Mouse (Mus musculus): ENCODE measurements around the gene Lkaaear1.
A peak's percentile ranks its signal among the peaks of the same experiment; 100 is the strongest.

The Lkaaear1 gene

GRCm38 (mm10) chr2:181683381-181683780 lies 14.9 kb downstream of the Lkaaear1 start:
- DNase-seq (ENCODE audit: low spot score) = no peak

GRCm38 (mm10) chr2:181681978-181682377 lies 16.3 kb downstream of the Lkaaear1 start:
- no peak for DNase-seq (ENCODE audit: low spot score)

- DNase-seq (ENCODE audit: low spot score) = no peak
These were observed 17.5 kb downstream of the Lkaaear1 start for GRCm38 (mm10) chr2:181680716-181681117.

- DNase-seq (ENCODE audit: low spot score) = peak; percentile 32
These were observed 18.1 kb downstream of the Lkaaear1 start, which contains the start of gene Tcea2 for GRCm38 (mm10) chr2:181679951-181680715. Gene Tcea2 (plus strand): TSS chr2:181680310.

- peak; percentile 41 for DNase-seq (ENCODE audit: low spot score)
These were observed 19.5 kb downstream of the Lkaaear1 start for GRCm38 (mm10) chr2:181678780-181679179.

GRCm38 (mm10) chr2:181677755-181678098 lies 20.5 kb downstream of the Lkaaear1 start:
- no peak for DNase-seq (ENCODE audit: low spot score)

GRCm38 (mm10) chr2:181677096-181677754 lies 21.0 kb downstream of the Lkaaear1 start:
- no peak for DNase-seq (ENCODE audit: low spot score)

- DNase-seq (ENCODE audit: low spot score) = no peak
These were observed 21.8 kb downstream of the Lkaaear1 start for GRCm38 (mm10) chr2:181676424-181676823.

GRCm38 (mm10) chr2:181675454-181675853 lies 22.8 kb downstream of the Lkaaear1 start:
- DNase-seq (ENCODE audit: low spot score) = no peak

GRCm38 (mm10) chr2:181674934-181675333 lies 23.3 kb downstream of the Lkaaear1 start:
- no peak for DNase-seq (ENCODE audit: low spot score)

- no peak for DNase-seq (ENCODE audit: low spot score)
These were observed 24.7 kb downstream of the Lkaaear1 start for GRCm38 (mm10) chr2:181673501-181673900.

GRCm38 (mm10) chr2:181671984-181672383 lies 26.3 kb downstream of the Lkaaear1 start:
- DNase-seq (ENCODE audit: low spot score) = no peak

GRCm38 (mm10) chr2:181671326-181671725 lies 26.9 kb downstream of the Lkaaear1 start, which contains the start of gene Sox18:
Gene Sox18 (minus strand): TSS chr2:181671640.
- no peak for DNase-seq (ENCODE audit: low spot score)

GRCm38 (mm10) chr2:181670913-181671311 lies 27.3 kb downstream of the Lkaaear1 start:
- no peak for DNase-seq (ENCODE audit: low spot score)

- no peak for DNase-seq (ENCODE audit: low spot score)
These were observed 27.8 kb downstream of the Lkaaear1 start for GRCm38 (mm10) chr2:181670285-181670912.

GRCm38 (mm10) chr2:181663298-181663630 lies 35.0 kb downstream of the Lkaaear1 start:
- no peak for DNase-seq (ENCODE audit: low spot score)

- no peak for DNase-seq (ENCODE audit: low spot score)
These were observed 35.5 kb downstream of the Lkaaear1 start for GRCm38 (mm10) chr2:181662620-181663297.

- DNase-seq (ENCODE audit: low spot score) = peak; percentile 51
These were observed 38.6 kb downstream of the Lkaaear1 start for GRCm38 (mm10) chr2:181659609-181660055.

GRCm38 (mm10) chr2:181658930-181659555 lies 39.2 kb downstream of the Lkaaear1 start:
- DNase-seq (ENCODE audit: low spot score) = no peak

GRCm38 (mm10) chr2:181658528-181658927 lies 39.7 kb downstream of the Lkaaear1 start:
- DNase-seq (ENCODE audit: low spot score) = no peak

- DNase-seq (ENCODE audit: low spot score) = no peak
These were observed 40.8 kb downstream of the Lkaaear1 start for GRCm38 (mm10) chr2:181657441-181657840.

GRCm38 (mm10) chr2:181656734-181657133 lies 41.5 kb downstream of the Lkaaear1 start, which contains the start of gene Gm29797:
Gene Gm29797 (plus strand): TSS chr2:181657034.
- no peak for DNase-seq (ENCODE audit: low spot score)
